Mouse (Mus musculus) kidney, adult 2 months (tissue): ENCODE results near the gene Ccdc180. TPM values are rescaled to one million over a fixed set of nuclear protein-coding genes. Genes with fewer than 3 reads are reported as not detected.

Experiments
- DNase-seq: peaks from one replicate; pipeline ENCODE4 v3.0.0; 2021
- H3K27ac ChIP-seq: fragments of 200-500 bp; 2 replicates; pipeline ENCODE4 v1.5.1; 2012; ENCODE audit warnings: low read depth, low read length, control low read depth, inconsistent platforms; ENCODE audit not compliant: insufficient read depth
- H3K27me3 ChIP-seq: fragments of 200-500 bp; replicated peaks from 2 replicates; pipeline ENCODE4 v1.6.1; 2012; ENCODE audit warnings: mild to moderate bottlenecking, moderate library complexity, low read length, inconsistent platforms; ENCODE audit not compliant: control insufficient read depth, insufficient read depth
- H3K36me3 ChIP-seq: fragments of 200-500 bp; 2 replicates; pipeline ENCODE4 v1.6.1; 2012; ENCODE audit warnings: mild to moderate bottlenecking, moderate library complexity, low read length, inconsistent platforms; ENCODE audit not compliant: control insufficient read depth, insufficient read depth
- H3K4me1 ChIP-seq: fragments of 200-500 bp; 2 replicates; pipeline ENCODE4 v1.6.1; 2011; ENCODE audit warnings: low read length; ENCODE audit not compliant: control insufficient read depth, insufficient read depth
- H3K4me3 ChIP-seq: fragments of 200-500 bp; 2 replicates; pipeline ENCODE4 v1.5.1; 2011; ENCODE audit warnings: mild to moderate bottlenecking, low read depth, low read length, control low read depth; ENCODE audit not compliant: insufficient read depth
- CTCF ChIP-seq: fragments of 200-500 bp; conservative IDR thresholded peaks from 2 replicates; pipeline ENCODE4 v1.5.1; 2011; ENCODE audit warnings: low read depth, mild to moderate bottlenecking, control low read depth, low read length, moderate library complexity, mixed read lengths; ENCODE audit not compliant: insufficient read depth, insufficient read length
- POLR2A ChIP-seq: fragments of 200-500 bp; IDR thresholded peaks from one replicate; pipeline ENCODE4 v1.6.1; 2011; ENCODE audit warnings: low read depth, low read length, control low read depth
- WGBS: fragments of 180-500 bp; shearing (Covaris S2); methylation state at CpG from one replicate; pipeline ENCODE4 v1.1.7; 2018; 5-methylcytosine and 5-hydroxymethylcytosine counted together
- polyA plus RNA-seq: library from polyadenylated mRNA; depleted of rRNA; stranded (reverse); fragments of >200 nt; gene quantifications from 2 replicates; pipeline ENCODE4 v1.2.3, GENCODE M21; 2012

The Ccdc180 gene
- polyA plus RNA-seq, 1 experiment = 0.17 TPM

DNA sequence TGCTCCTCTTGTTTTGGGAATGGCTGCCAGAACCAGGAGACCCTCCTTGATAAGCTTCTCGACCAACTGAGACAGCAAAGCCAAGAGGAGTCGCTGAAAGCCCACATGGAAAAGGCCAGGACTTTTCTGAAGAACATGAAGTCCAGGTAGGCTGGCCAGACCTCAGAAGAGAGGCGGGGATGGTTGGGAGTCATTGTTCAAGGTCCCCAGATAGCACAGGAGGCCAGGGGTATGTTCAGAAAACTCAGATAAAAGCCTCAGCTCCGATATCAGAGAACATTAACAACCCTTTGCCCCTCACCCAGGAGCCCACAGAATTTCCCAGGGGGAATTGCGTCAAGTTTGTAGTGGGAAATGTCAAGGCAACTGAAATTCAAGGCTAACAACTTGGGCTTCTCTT lies 21.2 kb downstream of the Ccdc180 start:
- no peak for DNase-seq
- WGBS = 86% methylated on average over 5 of the region's 5 CpGs

DNA sequence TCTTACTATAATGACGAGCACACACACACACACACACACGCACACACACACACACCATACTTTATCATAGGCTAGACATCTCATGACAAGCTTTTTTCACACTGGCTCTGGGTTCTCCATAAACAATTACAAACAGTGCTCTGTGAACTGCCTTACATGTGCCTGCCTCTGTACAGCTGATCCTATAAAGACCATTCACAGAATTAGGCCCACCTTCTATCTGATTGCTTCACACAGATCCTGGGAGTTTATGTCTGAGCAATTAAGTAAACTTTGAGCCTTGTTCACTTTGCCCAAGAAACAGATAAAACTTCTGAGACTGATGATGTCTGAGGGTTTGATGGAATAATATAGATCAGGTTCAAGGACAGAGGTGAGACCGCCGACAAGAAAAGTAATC lies 21.8 kb downstream of the Ccdc180 start:
- Histone ChIP-seq H3K36me3 (no peaks in the 10 kb centered on the region), H3K4me3 (no peak overlapping the region), H3K27ac (no peak overlapping the region), H3K27me3 (no peaks in the 10 kb centered on the region), H3K4me1 (no peaks in the 10 kb centered on the region)
- DNase-seq = no peak
- WGBS = 88% methylated on average over 4 of the region's 4 CpGs
- no peak for TF ChIP-seq CTCF
- TF ChIP-seq POLR2A = no peak

More for the DNA sequence above, 21.2 kb downstream of the Ccdc180 start:
- Histone ChIP-seq H3K27ac (no peak overlapping the region), H3K27me3 (no peaks in the 10 kb centered on the region), H3K36me3 (no peaks in the 10 kb centered on the region), H3K4me3 (no peak overlapping the region), H3K4me1 (no peaks in the 10 kb centered on the region)
- TF ChIP-seq CTCF (no peak), POLR2A (no peak)

DNA sequence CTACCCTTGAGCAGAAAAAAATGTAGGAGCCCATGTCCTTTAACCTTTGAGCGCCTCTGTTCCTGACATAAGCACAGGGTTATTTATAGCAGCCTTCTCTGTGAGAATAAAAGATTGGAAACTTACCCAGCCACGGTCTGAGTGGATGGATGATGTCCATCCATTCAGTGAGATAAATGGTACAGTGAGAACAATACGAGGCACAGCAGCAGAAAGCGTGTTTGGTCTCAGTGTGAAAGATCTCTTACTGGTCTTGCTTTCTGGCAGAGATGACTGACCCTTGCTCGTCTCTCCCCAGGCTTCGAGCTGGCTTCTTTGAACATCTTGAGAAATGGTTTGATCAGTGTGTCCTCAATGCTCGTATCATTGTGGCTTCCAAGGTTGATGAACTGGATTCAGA lies 27.0 kb downstream of the Ccdc180 start:
- H3K27me3 ChIP-seq = no peaks in the 10 kb centered on the region
- no peak overlapping the region for H3K4me3 ChIP-seq
- no peak for DNase-seq
- no peaks in the 10 kb centered on the region for H3K36me3 ChIP-seq
- H3K4me1 ChIP-seq = no peaks in the 10 kb centered on the region
- no peak overlapping the region for H3K27ac ChIP-seq
- no peak for TF ChIP-seq CTCF
- no peak for TF ChIP-seq POLR2A
- 47% methylated on average over 7 of the region's 7 CpGs for WGBS

DNA sequence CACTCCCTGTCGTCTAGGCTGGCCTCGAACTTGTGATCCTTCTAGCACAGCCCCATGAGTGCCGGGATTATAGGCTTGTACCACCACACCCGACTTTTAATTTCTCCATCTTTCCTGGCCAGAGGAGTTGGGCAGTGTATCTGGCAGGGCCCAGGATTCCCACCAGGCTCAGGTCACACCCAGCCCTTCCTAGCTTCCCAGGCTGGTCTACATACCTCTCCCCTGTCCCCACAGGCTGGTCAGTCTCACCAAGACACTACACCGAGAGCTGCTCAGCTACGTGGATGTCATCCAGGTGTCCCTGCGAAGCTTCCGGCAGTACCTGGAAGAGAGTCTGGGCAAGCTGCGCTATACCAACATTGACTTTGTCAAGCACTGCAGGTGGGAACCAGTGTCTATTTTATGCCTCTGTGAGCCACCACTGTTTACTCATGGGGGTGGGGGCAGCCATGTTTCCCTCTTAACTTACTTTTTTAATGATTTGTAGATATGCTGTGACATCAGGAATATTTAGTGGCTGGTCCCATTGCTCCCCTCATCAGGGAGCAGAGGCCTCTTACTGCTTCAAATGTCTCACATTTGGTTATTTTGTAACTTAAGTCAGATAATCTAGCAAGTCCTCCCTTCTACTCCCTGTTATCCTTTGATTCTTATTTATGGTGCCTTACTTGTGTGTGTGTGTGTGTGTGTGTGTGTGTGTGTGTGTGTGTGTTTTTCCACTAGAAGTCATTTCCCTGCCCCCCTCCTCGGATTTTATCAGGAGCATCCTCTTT lies 31.7 kb downstream of the Ccdc180 start:
- Histone ChIP-seq H3K27ac (no peak overlapping the region), H3K4me1 (no peaks in the 10 kb centered on the region), H3K36me3 (no peaks in the 10 kb centered on the region), H3K4me3 (no peak overlapping the region), H3K27me3 (no peaks in the 10 kb centered on the region)
- DNase-seq = no peak
- TF ChIP-seq POLR2A (no peak), CTCF (no peak)
- 79% methylated on average over 10 of the region's 10 CpGs for WGBS

DNA sequence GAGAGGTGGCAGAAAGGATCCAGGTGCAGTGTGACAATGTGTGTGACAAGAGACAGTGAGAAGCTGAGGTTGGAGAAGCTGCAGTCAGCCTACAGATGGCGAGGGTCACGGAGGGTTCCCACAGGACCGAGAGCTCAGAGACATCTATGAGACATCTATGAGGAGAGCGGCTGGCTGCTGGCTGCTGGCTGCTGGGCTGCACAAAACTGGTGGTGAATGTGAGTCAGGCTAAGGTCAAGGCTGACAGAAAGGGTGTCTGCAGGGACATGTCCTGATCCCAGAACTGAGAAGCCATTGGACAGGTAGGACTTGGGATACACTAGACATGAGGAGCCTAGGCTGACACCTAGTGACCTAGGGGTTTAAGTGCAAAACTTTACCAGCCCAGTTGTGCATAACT lies 33.9 kb downstream of the Ccdc180 start:
- H3K4me3 ChIP-seq = no peak overlapping the region
- H3K36me3 ChIP-seq = no peaks in the 10 kb centered on the region
- H3K27ac ChIP-seq = no peak overlapping the region
- no peaks in the 10 kb centered on the region for H3K4me1 ChIP-seq
- no peaks in the 10 kb centered on the region for H3K27me3 ChIP-seq
- WGBS = 88% methylated on average over 4 of the region's 4 CpGs
- no peak for DNase-seq
- TF ChIP-seq CTCF (no peak), POLR2A (no peak)

DNA sequence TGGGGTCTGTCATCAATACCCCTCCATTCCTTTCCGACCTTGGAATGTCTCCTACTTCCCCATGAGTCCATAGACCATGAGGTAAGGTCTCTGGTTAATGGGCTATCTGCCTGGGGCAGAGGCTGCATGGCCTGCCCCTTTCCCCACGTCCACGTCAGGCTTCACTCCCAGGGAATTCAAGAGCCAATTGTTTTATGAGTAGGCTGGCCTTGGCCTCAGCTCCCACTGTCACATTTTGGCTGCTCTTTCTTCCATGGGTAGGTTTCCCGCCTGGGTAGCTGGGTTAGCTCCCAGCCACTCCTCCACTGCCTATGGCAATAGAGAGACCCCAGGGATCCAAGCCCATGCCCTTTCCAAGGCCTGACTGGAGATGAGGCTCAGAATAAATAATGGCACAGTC lies 38.5 kb downstream of the Ccdc180 start:
- no peak for DNase-seq
- H3K4me1 ChIP-seq = no peaks in the 10 kb centered on the region

DNA sequence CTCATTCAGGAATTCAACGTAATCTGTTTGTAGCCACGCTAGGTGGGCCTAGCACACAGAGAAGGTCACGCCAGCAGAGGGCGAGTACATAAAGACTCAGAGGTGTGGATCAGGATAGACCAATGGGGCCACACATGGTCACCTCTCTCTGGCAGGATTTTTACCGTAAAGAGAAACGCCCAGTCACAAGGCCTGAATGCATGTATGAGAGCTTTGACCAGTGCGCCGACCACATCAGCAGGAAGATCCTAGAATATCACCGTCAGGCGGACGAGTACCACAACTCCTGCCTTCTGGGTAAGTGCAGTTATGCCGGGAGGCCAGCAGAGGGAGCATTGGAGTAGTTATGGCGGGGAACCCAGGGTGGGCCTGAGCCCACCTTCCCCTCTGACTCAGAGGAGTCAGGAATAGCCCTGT lies 51.5 kb downstream of the Ccdc180 start:
- H3K27me3 ChIP-seq = no peaks in the 10 kb centered on the region
- H3K4me1 ChIP-seq = no peaks in the 10 kb centered on the region
- no peaks in the 10 kb centered on the region for H3K36me3 ChIP-seq
- no peak overlapping the region for H3K4me3 ChIP-seq
- DNase-seq = peak; percentile 41
- TF ChIP-seq CTCF (peak; percentile 82), POLR2A (no peak)
- H3K27ac ChIP-seq = no peak overlapping the region
- WGBS = 18% methylated on average over 13 of the region's 13 CpGs

More for the DNA sequence above, 38.5 kb downstream of the Ccdc180 start:
- Histone ChIP-seq H3K27ac (no peak overlapping the region), H3K4me3 (no peak overlapping the region), H3K36me3 (no peaks in the 10 kb centered on the region), H3K27me3 (no peaks in the 10 kb centered on the region)
- TF ChIP-seq POLR2A = no peak
- no peak for TF ChIP-seq CTCF
- WGBS = 63% methylated on average over 4 of the region's 4 CpGs
